Mouse (Mus musculus): ENCODE results near the gene Gpr31b. TPM values are rescaled to one million over a fixed set of nuclear protein-coding genes. Genes with fewer than 3 reads are reported as not detected.
"Not testable (repeated sequence)": the region's sequence is repeated elsewhere in the genome, so short reads cannot be mapped to it uniquely, and the experiment has no call there.

The Gpr31b gene
- under 1 TPM; 0.31 to 0.44 TPM for total RNA-seq (2021)
- long read RNA-seq, experiment 1: 0 reads
- long read RNA-seq, experiment 2: 0 reads

DNA sequence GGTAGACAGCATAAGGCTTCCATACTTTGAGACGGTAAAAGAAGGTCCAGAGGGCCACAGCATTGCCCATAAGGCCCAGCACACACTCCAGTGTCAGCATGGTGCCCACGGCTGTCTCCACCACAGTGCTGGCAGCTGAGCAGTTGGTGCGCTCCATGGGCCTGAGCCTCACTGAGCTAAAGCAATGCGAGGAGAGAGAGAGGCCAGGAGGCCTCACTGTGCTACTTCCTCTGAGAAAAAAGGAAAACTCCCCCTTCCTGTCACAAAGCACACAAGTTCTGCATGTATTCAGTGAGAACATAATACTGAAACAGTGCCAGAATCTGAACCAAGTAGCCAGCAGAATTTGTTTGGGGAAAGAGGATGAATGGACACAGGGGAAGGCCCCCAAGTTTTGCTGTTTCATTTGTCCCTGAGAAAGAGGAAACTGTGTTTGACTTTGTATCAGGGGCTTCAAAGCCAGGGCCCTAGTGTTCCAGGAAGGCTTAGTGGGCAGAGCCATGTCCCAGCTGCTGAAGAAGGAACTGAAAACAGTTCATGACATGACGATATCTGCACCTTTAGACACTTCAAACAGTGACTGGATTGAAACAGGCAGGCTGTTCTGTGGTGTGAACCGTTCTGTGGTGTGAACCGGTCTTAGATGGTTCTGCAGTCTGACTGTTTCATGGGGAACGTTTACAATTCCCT lies at the start of gene Gpr31b:
Gene Gpr31b (minus strand): TSS at position 173 of the 690 bp plus-strand sequence.
- not testable (repeated sequence) for DNase-seq

DNA sequence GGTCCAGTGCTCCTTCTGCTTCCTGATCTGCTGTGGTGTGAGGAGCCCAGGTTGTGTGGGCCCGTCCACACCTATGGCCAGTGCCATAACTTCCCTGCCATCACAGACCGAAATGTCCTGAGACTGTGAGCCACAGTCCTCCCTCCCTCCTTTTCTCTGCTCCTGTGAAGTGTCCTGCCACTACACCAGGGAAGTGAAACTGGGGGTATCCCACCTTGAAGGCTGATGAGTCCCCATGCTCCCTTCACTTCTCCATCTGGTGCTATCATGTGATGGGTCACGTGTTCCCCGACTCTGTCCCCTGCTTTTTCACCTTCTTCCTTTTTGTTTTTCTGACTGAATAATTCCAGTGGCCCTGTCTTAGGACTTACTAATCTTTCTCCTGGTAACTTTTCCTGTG lies 40.9 kb upstream of the Gpr31b start:
- intact Hi-C loops (cut with DNase I); DNase-seq: not testable (repeated sequence)

More for the DNA sequence above, at the start of gene Gpr31b:
- intact Hi-C loops (cut with DNase I): not testable (repeated sequence)

DNA sequence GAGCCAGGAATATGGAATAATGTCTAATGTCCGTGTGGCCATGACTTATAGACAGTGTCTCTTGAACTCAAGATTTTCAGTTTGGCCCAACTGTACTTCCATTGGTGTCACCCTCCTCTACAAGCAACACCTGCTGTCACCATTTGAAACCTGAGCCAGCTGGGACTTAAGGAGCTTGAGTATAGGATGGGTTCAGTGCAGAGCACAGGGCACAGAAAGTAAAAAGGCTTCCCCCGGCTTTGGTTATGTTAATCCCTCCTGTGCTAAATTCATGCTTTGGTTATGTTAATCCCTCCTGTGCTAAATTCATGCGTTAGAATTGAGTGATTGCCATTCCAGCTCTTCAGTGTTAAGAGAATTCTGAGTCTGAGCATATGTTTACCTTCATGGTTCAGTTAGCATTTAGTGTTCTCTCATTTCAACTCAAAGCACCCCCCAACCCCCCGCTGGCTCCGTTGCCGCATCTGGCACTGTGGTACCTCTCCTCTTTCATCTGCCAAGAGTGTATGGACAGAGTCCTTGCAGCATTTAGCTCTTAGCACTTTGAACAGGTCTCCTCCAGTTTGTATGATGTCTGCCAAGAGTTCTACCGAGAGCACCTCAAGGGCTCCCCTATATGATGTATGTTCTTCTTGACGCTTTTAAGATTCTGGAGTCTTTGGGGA lies 40.1 kb upstream of the Gpr31b start:
- DNase-seq; intact Hi-C loops (cut with DNase I): not testable (repeated sequence)

DNA sequence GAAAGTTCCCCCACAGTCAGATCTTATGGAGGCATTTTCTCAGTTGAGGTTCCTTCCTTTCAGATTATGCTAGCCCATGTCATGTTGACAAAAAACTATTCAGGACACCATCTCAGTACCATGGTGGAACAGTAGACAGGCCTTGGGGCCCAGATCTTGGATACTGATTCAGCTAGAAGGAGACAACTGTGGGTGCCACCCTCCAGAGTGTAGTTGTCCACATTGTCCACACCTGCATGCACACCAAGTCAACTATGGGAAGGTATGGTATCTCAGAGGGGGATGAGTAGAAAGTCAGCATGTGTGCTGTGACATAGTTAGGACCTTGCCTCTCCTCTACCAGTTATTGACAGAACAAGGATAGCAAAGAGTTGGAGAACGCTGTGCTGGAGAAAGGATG lies 39.4 kb upstream of the Gpr31b start:
- DNase-seq; intact Hi-C loops (cut with DNase I): not testable (repeated sequence)

DNA sequence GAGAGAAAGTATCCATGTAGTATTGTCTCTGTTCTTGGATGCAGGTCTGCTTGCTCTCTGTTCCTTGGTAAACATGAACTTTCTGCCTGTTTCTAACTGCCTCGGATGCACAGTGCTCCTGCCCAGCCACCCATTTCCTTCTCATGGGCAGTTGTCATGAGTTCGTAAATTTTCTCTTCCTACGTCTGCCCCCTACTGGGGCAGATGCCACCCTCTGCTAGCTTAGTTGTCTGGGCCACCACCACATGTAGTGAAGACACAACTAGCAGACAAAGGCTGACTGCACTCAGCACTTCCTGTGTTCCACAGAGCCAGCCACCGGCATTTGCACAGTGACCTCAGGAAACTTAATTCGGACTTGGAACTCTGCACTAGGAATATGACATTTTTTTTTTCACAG lies 17.1 kb upstream of the Gpr31b start:
- DNase-seq; intact Hi-C loops (cut with DNase I): not testable (repeated sequence)

DNA sequence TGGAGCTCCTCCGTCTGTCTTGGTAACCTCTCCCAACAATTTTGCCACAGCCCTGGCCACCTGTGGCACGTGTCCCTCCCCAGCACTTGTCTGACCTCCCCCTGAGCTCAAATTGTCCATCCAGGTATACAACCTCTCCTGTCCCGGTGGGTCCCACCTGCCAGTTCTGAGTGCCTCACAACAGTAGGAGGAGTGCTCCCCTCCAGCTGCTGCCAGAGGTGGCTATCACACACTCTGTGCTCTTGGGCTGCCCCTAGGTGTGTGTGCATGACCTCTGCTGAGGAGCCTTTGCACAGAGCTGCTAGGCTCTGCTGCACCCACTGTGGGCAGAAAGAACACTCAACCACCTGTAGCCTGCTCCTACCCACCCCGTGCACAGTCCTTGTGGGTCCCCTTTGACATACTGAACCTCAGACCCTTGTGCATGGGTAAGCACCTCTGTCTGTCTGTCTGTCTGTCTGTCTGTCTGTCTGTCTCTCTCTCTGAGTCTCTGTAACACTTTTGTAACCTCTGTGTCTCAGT lies 15.8 kb upstream of the Gpr31b start:
- intact Hi-C loops (cut with DNase I); DNase-seq: not testable (repeated sequence)

DNA sequence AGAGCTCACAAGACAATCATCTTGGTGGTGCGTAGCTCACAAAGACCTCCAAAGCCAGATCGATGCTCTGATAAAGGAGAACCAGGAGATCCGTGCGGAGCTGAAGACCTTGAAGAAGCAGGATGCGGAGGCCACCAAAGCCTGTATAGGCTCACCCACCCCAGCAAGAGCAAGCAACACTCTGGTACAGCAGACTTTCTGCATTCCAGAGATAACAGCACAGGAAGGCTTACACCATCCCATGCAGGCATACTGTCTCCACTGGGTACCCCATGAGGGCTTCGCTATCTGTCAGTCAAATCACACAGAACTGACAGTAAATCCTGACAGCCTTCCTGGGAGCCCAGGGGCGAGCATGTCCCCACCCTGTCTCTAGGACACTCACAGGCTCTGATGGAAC lies 10.8 kb upstream of the Gpr31b start:
- intact Hi-C loops (cut with DNase I); DNase-seq: not testable (repeated sequence)

DNA sequence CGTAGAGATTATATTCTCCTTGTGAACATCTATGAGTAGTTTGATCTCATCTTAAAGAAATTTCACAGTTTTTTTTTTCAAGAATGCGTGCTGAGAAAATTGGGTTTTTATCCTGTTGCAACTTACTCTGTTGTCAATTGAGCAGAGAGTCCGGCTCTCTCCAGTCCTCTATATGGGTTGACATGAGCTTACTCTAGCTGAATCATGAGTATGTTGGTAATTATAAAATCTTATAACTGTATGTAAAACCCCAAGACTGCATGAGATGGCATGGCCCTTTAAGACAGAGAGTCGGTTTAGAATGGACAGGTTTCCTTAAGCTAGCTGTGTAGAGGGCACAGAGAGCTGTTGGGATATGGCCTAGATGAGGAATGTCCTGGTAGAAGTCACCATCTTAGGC lies 8.7 kb upstream of the Gpr31b start, which contains the start of gene Tcp10b:
Gene Tcp10b (plus strand): TSS at position 301 of the 400 bp plus-strand sequence.
- intact Hi-C loops (cut with DNase I); DNase-seq: not testable (repeated sequence)

DNA sequence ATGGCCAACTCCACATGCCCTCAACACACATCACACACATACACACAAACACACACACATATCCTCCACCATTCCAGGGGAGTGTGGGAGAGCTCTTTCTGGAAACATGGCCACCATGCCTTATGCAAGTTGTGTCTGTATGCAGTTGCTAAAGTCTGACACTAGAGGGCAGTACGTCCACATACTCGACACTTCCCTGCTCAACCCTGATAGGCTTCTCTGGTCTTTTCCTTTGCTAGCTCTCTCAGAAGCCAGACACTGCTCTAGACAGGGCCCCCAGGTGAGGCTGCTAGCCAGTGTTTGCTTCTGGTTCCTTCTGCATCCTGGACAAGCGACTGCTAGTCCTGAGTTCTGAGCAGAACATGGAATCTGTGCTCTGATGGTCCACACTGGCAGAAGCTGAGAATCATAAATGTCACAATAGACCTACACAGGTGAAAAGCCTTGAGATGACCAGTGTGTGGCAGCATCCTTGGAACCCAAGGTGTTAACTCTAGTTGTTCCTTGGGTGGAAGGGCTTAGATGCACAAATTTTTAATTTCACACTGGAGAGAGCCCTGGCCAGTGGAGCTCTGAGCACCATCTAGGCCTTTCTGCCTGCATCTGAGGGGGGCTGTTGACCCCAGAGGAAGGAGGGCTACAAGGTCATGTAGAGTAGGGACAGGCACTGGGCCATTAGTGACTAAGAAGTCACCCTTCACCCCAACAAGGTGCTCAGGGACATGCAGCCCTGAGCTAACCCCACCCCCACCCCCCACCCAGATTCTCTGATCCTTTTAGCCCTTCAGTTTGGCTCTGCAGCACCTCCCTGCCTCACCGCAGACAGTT lies 8.0 kb downstream of the Gpr31b start:
- intact Hi-C loops (cut with DNase I): not testable (repeated sequence)
- DNase-seq: peak; percentile 31 to 60

DNA sequence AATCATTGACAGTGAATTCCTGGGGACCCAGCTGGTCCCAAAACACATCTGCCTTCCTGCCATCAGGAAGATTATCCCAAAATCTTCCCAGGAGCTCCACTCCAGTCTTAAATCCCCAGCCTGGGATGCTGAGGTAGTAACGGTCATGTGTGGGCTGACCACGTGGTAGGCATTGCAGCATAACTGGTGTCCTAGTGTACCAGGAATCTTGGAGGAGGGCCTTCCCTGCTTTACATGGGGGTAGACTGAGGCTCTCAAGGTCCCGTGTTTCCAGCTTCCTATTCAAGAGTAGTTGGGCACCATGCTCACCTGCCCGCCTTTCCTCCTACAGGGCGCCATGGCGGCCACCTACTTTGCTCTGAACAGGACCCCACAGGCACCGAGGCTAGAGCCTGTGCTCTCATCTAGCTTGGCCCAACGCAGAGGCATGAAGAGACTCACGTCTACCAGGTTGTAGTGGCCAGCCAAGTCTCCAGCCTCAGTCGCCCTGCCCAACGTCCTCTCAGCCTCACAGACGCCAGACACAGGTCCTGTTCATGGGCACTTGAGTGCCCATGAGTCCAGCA lies 15.4 kb downstream of the Gpr31b start:
- DNase-seq; intact Hi-C loops (cut with DNase I): not testable (repeated sequence)

DNA sequence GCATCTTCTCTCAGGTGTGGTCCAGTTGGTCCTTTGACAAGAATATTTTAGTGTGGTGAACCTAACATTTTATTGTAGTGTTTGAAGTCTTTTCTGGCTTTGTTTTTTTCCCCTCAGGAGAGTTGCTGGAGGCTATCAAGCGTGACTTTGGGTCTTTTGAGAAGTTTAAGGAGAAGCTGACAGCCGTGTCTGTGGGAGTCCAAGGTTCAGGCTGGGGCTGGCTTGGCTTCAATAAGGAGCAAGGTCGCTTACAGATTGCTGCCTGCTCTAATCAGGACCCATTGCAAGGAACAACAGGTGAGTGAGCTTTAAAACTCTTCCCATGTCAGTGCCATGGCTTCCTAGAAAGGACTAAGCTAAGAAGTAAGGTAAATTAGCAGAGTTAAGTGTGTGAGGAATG lies 38.8 kb downstream of the Gpr31b start:
- no peak for DNase-seq
- intact Hi-C loops (cut with DNase I): no loop called here

DNA sequence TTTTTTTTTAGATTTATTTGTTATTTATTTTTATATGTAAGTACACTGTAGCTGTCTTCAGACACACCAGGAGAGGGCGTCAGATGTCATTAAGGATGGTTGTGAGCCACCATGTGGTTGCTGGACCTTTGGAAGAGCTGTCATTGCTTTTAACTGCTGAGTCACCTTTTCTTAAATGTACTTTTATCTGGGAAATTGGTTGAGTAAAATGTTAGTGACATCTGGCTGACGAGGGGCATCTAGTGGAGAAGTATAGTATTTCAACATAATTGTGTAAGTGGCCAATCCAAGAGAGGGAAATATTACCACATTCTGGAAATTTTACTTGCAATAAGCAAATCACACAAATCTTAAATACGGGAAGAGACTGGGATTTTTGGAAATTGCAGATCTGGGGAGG lies 42.2 kb downstream of the Gpr31b start:
- peak in 1 of 2 experiments; percentile 29 for DNase-seq
- intact Hi-C loops (cut with DNase I): no loop called here

DNA sequence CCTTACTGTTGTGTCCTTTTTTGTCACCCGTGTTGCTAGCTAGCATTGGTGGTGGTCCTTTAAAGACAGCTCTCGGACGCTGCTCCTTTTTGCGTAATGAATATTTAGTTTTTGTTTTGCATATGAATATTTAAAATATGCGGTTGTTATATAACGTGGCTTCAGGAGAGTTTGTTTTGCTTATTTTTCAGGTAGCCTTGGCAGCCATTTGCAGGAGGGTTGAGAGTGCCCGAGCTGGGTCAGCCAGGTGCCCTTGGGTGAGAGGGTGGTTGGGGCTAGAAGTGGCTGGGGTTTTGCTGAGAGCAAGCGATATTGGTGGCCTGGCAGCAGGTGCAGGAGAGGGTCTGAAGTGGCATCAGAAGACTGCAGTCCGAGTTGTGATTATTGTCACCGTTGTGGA lies 43.6 kb downstream of the Gpr31b start:
- intact Hi-C loops (cut with DNase I): no loop called here
- DNase-seq: peak; percentile 14 to 25

DNA sequence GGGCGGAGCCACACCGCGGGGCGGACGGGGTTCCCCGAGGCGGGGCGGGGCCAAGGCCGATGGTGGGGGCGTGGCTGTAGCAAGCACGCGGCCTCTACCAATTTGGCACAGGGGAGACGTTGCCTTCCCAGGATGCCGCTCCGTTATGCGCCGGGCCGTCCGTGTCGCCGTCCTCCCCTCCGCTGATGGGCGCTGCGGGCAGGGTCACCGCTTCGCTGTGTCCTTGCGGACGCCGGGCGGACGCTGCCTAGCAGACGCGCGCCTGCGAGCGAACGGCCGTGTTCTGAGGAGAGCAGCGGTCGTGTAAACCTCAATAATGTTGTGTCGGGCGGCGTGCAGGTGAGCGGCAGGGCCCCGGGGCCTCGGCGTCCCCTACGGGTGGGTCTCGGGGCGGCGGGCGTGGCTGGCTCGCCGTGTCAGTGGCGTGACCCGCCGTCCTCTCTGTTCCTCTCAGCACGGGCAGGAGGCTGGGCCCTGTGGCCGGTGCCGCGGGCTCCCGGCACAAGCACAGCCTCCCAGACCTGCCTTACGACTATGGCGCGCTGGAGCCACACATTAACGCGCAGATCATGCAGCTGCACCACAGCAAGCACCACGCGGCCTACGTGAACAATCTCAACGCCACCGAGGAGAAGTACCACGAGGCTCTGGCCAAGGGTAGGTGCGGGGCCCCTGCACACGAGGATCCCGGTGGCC lies 44.2 kb downstream of the Gpr31b start:
- intact Hi-C loops (cut with DNase I): no loop called here
- peak; percentile 100 for DNase-seq

DNA sequence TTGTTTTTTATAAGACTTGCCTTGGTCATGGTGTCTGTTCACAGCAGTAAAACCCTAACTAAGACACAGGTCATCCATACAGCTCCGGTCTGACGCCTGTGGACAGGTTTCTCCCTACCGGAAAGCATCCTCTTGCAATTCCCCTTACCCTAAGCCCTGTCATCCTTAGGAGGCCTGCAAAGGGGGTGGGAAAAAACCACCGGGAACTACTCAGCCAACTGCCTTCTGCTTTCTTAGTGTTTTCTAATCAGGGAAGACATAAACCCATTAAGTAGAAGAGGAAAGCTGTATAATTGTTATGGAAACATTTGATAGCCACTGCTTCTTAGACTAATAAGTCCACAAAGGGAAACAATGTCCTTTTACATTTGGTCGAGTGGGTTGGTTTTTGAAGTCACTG lies 45.1 kb downstream of the Gpr31b start:
- DNase-seq: no peak
- intact Hi-C loops (cut with DNase I): no loop called here

DNA sequence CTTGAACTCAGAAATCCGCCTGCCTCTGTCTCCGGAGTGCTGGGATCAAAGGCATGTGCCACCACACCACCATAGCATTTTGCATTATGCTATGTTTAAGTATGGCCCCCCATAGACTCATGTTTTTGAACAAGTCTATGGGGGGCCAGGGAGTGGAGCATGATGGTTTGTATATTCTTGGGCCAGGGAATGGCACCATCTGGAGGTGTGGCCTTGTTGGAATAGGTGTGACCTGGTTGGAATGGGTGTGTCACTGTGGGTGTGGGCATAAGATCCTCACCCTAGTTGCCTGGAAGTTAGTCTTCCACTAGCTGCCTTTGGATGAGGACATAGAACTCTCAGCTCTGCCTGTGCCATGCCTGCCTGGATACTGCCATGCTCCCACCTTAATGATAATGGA lies 45.5 kb downstream of the Gpr31b start, which contains the start of gene Sod2:
Gene Sod2 (plus strand): TSS at position 301 of the 400 bp plus-strand sequence.
- intact Hi-C loops (cut with DNase I); DNase-seq: not testable (repeated sequence)

DNA sequence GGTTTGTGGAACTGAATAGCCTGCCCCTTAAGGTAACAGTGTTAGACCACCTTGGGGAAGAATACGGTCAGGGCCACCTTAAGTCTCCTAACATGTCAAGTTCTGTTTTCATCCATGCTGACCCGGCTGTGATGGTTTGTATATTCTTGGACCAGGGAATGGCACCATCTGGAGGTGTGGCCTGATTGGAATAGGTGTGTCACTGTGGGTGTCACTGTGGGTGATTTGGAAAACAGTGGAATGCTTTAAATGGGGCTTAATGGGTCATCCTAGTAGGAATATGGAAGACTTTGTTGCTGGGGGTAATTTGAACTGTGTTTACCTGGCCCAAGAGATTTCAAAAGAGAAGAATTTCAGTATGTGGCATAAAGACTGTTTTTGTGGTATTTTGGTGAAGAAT lies 47.7 kb downstream of the Gpr31b start:
- intact Hi-C loops (cut with DNase I); DNase-seq: not testable (repeated sequence)

DNA sequence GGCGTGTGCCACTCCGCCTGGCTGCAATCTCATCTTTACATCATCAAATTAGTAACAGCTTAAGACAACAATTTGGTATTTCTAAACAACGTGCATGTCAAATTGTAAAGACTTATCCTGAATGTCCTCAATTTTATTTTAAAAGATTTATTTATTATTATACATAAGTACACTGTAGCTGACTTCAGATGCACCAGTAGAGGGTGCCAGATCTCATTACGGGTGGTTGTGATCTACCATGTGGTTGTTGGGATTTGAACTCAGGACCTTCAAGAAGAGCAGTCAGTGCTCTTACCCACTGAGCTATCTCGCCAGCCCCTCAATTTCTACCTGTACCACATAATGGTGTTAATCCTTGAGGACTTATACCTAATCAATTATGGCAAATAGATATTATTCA lies 49.9 kb downstream of the Gpr31b start:
- DNase-seq; intact Hi-C loops (cut with DNase I): not testable (repeated sequence)
